In the genomic region with DNA sequence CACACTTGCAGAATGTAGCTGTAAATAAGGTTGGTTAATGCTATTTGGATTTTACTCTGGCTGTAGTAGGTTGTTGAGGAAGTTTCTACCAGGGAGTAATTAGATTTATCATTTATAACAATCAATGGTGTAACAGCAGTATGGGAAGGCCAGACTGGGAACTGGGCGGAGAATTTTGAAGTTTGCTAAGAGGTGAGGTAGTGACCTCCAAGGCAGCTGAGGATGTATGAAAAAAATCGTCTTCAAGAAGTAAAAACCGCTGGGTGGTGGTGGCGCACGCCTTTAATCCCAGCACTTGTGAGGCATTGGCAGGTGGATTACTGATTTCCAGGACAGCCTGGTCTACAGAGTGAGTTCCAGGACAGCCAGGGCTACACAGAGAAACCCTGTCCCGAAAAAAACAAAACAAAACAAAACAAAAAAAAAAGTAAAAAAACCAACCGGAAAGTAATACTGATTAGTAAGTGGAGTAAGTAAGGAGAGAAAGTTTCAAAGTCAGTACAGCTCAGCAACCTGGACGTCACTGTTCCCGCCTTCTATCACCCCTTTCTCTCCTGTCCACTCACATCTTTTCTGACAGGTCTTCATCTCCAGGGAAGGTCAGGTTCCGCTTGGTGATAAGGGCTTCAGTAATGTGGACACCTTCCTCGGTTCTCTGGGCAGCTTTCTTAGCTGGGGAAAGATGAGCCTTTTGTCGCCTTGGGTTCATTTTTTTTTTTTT, we compare ENCODE assay signal across 8 mouse cellular contexts. TPM values are rescaled to one million over a fixed set of nuclear protein-coding genes. Genes with fewer than 3 reads are reported as not detected.
A peak's percentile ranks its signal among the peaks of the same experiment; 100 is the strongest.
DNase-seq lines count a peak whose midpoint lies in the region; ATAC-seq and TF ChIP-seq lines count a peak whose summit lies in the region.

No protein-coding gene starts in this region.

- H3K36me3 ChIP-seq in lung, embryonic 14.5 days (ENCODE audit: insufficient read depth): 0 out of 2 replicates have a peak, but pooled peaks cover 7% of the 10 kb centered on the region
- H3K36me3 ChIP-seq in erythroblast, embryonic 14.5 days (ENCODE audit: control insufficient read depth): peaks cover 13% of the 10 kb centered on the region
- H3K36me3 ChIP-seq in limb, embryonic 13.5 days: peaks cover 18% of the 10 kb centered on the region
- 0 out of 2 replicates have a peak, but pooled peaks cover 2% of the 10 kb centered on the region for H3K36me3 ChIP-seq in small intestine, adult 2 months (ENCODE audit: control insufficient read depth, insufficient read depth, low read length)

- H3K4me1 ChIP-seq in lung, embryonic 14.5 days (ENCODE audit: insufficient read depth): no peaks in the 10 kb centered on the region
- peaks cover 33% of the 10 kb centered on the region for H3K4me1 ChIP-seq in erythroblast, embryonic 14.5 days (ENCODE audit: control insufficient read depth)
- H3K4me1 ChIP-seq in limb, embryonic 13.5 days: peaks cover 13% of the 10 kb centered on the region
- no peaks in the 10 kb centered on the region for H3K4me1 ChIP-seq in small intestine, adult 2 months (ENCODE audit: control insufficient read depth, insufficient read depth, insufficient read length, low read length)

- no peak for TF ChIP-seq CTCF in lung, embryonic 14.5 days (IDR thresholded peaks at IDR 0.05; ENCODE audit: low read depth)
- no peak for TF ChIP-seq CTCF in small intestine, adult 2 months (IDR thresholded peaks at IDR 0.05; ENCODE audit: extremely low read depth, insufficient read length, insufficient replicate concordance, low read depth, low read length)

- peak overlapping the region; percentile 32; the same call in 1 of the 2 replicates for H3K9ac ChIP-seq in lung, embryonic 14.5 days
- H3K9ac ChIP-seq in limb, embryonic 13.5 days: peak overlapping the region; percentile 91

- DNase-seq in lung, embryonic 14.5 days: no peak
- DNase-seq in lung, postnatal 10 days: no peak
- no peak for DNase-seq in thymus, postnatal 36 days
- DNase-seq in cerebellum, postnatal 36 days: no peak
- no peak for DNase-seq in right cerebral cortex, adult 2 months (ENCODE audit: low spot score in 2 of 2)

- peak overlapping the region; percentile 63 for H3K4me2 ChIP-seq in lung, embryonic 14.5 days
- H3K4me2 ChIP-seq in limb, embryonic 13.5 days (replicated peaks): peak overlapping the region; percentile 79

- peak overlapping the region; percentile 80 for H3K4me3 ChIP-seq in lung, embryonic 14.5 days (ENCODE audit: low read depth, low read length)
- peak overlapping the region; percentile 92 for H3K4me3 ChIP-seq in erythroblast, embryonic 14.5 days (replicated peaks)
- peak overlapping the region; percentile 82 for H3K4me3 ChIP-seq in limb, embryonic 13.5 days
- peak overlapping the region; percentile 70 for H3K4me3 ChIP-seq in small intestine, adult 2 months (ENCODE audit: low read depth, low read length)

- no peaks in the 10 kb centered on the region for H3K9me3 ChIP-seq in lung, embryonic 14.5 days (ENCODE audit: low read depth, low read length)
- H3K9me3 ChIP-seq in erythroblast, embryonic 14.5 days (ENCODE audit: control insufficient read depth, low read length): no peaks in the 10 kb centered on the region
- no peaks in the 10 kb centered on the region for H3K9me3 ChIP-seq in limb, embryonic 13.5 days

- ATAC-seq in lung, embryonic 14.5 days (ENCODE audit: insufficient read depth): no peak
- ATAC-seq in limb, embryonic 13.5 days (ENCODE audit: low FRiP score, low read depth): no peak

- H3K27ac ChIP-seq in lung, embryonic 14.5 days (ENCODE audit: low read depth): no peak overlapping the region
- no peak overlapping the region for H3K27ac ChIP-seq in limb, embryonic 13.5 days
- H3K27ac ChIP-seq in small intestine, adult 2 months (ENCODE audit: insufficient read depth, low read depth, low read length): no peak overlapping the region

- no peak for TF ChIP-seq POLR2A in small intestine, adult 2 months (IDR thresholded peaks at IDR 0.05; ENCODE audit: low read depth, low read length)

- no peaks in the 10 kb centered on the region for H3K27me3 ChIP-seq in lung, embryonic 14.5 days (ENCODE audit: insufficient read depth, low read length)
- no peaks in the 10 kb centered on the region for H3K27me3 ChIP-seq in erythroblast, embryonic 14.5 days (ENCODE audit: control insufficient read depth)
- H3K27me3 ChIP-seq in limb, embryonic 13.5 days: no peaks in the 10 kb centered on the region
- no peaks in the 10 kb centered on the region for H3K27me3 ChIP-seq in small intestine, adult 2 months (ENCODE audit: control insufficient read depth, insufficient read depth, low read length)

- 36% methylated on average over 12 of the region's 12 CpGs for WGBS in lung, embryonic 14.5 days
- WGBS in limb, embryonic 13.5 days: 50% methylated on average over 12 of the region's 12 CpGs
- 20% methylated on average over 12 of the region's 12 CpGs for WGBS in small intestine, adult 2 months

RNA-seq across cellular contexts. Expression of gene Lrrc46, which starts 0.7 kb away (rescaled TPM):
- polyA plus RNA-seq in lung, embryonic 14.5 days (2014; fragmentation: Nextera tagmentation; extraction: Ambion mirVana): 1.1 and 1.5 TPM in 2 replicates
- polyA plus RNA-seq in erythroblast, embryonic 14.5 days (2012): not detected in 2 replicates
- 0.92 and 0.98 TPM in 2 replicates for polyA plus RNA-seq in limb, embryonic 13.5 days (2015; fragmentation: Nextera tagmentation; extraction: Ambion mirVana)
- polyA plus RNA-seq in small intestine, adult 2 months (2012; rRNA removed): 0.09 TPM in 2 replicates

RNA-seq across cellular contexts. Expression of gene Mrpl10, which starts 0.9 kb away (rescaled TPM):
- 84.5 and 85.5 TPM in 2 replicates for polyA plus RNA-seq in lung, embryonic 14.5 days (2014; fragmentation: Nextera tagmentation; extraction: Ambion mirVana)
- polyA plus RNA-seq in erythroblast, embryonic 14.5 days (2012): 1.7 and 2.4 TPM in 2 replicates
- polyA plus RNA-seq in limb, embryonic 13.5 days (2015; fragmentation: Nextera tagmentation; extraction: Ambion mirVana): 81.9 and 83.2 TPM in 2 replicates
- polyA plus RNA-seq in small intestine, adult 2 months (2012; rRNA removed): 32.2 and 59.3 TPM in 2 replicates

RNA-seq across cellular contexts. Expression of gene Osbpl7, which starts 10.0 kb away (rescaled TPM):
- 6.3 and 12.8 TPM in 2 replicates for polyA plus RNA-seq in lung, embryonic 14.5 days (2014; fragmentation: Nextera tagmentation; extraction: Ambion mirVana)
- 0.10 and 0.16 TPM in 2 replicates for polyA plus RNA-seq in erythroblast, embryonic 14.5 days (2012)
- 8.9 and 10.1 TPM in 2 replicates for polyA plus RNA-seq in limb, embryonic 13.5 days (2015; fragmentation: Nextera tagmentation; extraction: Ambion mirVana)
- 12.1 and 21.3 TPM in 2 replicates for polyA plus RNA-seq in small intestine, adult 2 months (2012; rRNA removed)

RNA-seq across cellular contexts. Expression of gene Scrn2, which starts 10.7 kb away (rescaled TPM):
- polyA plus RNA-seq in lung, embryonic 14.5 days (2014; fragmentation: Nextera tagmentation; extraction: Ambion mirVana): 24.5 and 30.2 TPM in 2 replicates
- 0.27 and 0.41 TPM in 2 replicates for polyA plus RNA-seq in erythroblast, embryonic 14.5 days (2012)
- 27.2 and 27.7 TPM in 2 replicates for polyA plus RNA-seq in limb, embryonic 13.5 days (2015; fragmentation: Nextera tagmentation; extraction: Ambion mirVana)
- polyA plus RNA-seq in small intestine, adult 2 months (2012; rRNA removed): 23.7 and 50.0 TPM in 2 replicates

RNA-seq across cellular contexts. Expression of gene Sp6, which starts 27.3 kb away (rescaled TPM):
- 0.22 and 0.43 TPM in 2 replicates for polyA plus RNA-seq in lung, embryonic 14.5 days (2014; fragmentation: Nextera tagmentation; extraction: Ambion mirVana)
- not detected in 2 replicates for polyA plus RNA-seq in erythroblast, embryonic 14.5 days (2012)
- 3.6 and 4.3 TPM in 2 replicates for polyA plus RNA-seq in limb, embryonic 13.5 days (2015; fragmentation: Nextera tagmentation; extraction: Ambion mirVana)
- 0.13 and 0.22 TPM in 2 replicates for polyA plus RNA-seq in small intestine, adult 2 months (2012; rRNA removed)
